Mouse (Mus musculus) bone marrow, adult 2 months (tissue): ENCODE data around the gene Uqcc1.

Experiments
- CTCF ChIP-seq: fragments of 200-500 bp; IDR thresholded peaks from 2 replicates; pipeline ENCODE4 v1.5.1; 2011; ENCODE audit warnings: low read length, control low read depth; ENCODE audit not compliant: control insufficient read depth, insufficient read depth
- POLR2A ChIP-seq: fragments of 200-500 bp; IDR thresholded peaks from 2 replicates; pipeline ENCODE4 v1.6.1; 2011; ENCODE audit warnings: low read depth, mild to moderate bottlenecking, control low read depth, low read length, borderline replicate concordance; ENCODE audit not compliant: control insufficient read depth

- no peak for TF ChIP-seq CTCF
- 0 out of 2 replicates have a peak, but pooled peaks have one; percentile 13 for TF ChIP-seq POLR2A
These were observed 49.4 kb upstream of the Uqcc1 start for GRCm38 (mm10) chr2:155979328-155979991.
